Mouse (Mus musculus) stomach, embryonic 16.5 days (tissue): Measurements from ENCODE around the gene Olfr243. TPM values are rescaled to one million over a fixed set of nuclear protein-coding genes. Genes with fewer than 3 reads are reported as not detected.
"Not testable (repeated sequence)": the region's sequence is repeated elsewhere in the genome, so short reads cannot be mapped to it uniquely, and the experiment has no call there.

Experiments used
- ATAC-seq: fragments of 200-750 bp; cut with Nextera tagmentation; 2 replicates; pipeline ENCODE4 v1.8.0; 2017; ENCODE audit warnings: moderate number of reproducible peaks, moderate TSS enrichment; ENCODE audit not compliant: insufficient read depth, low FRiP score
- H3K27ac ChIP-seq: fragments of 300-500 bp; sonication (generic); 2 replicates; pipeline ENCODE4 v1.5.1; 2014; ENCODE audit warnings: low read length
- H3K27me3 ChIP-seq: fragments of 300-500 bp; sonication (generic); 2 replicates; pipeline ENCODE4 v1.6.1; 2014; ENCODE audit warnings: low read length, control low read depth, mixed read lengths; ENCODE audit not compliant: control insufficient read depth, insufficient read depth
- H3K36me3 ChIP-seq: fragments of 300-500 bp; sonication (generic); 2 replicates; pipeline ENCODE4 v1.6.1; 2014; ENCODE audit warnings: low read length; ENCODE audit not compliant: control insufficient read depth, insufficient read depth
- H3K4me1 ChIP-seq: fragments of 300-500 bp; sonication (generic); 2 replicates; pipeline ENCODE4 v1.6.1; 2014; ENCODE audit warnings: low read length, control low read depth, mixed read lengths; ENCODE audit not compliant: control insufficient read depth, insufficient read depth
- H3K4me2 ChIP-seq: fragments of 300-500 bp; sonication (generic); 2 replicates; pipeline ENCODE4 v1.6.1; 2014; ENCODE audit warnings: low read depth, low read length, mixed read lengths
- H3K4me3 ChIP-seq: fragments of 300-500 bp; sonication (generic); replicated peaks from 2 replicates; pipeline ENCODE4 v1.5.1; 2014; ENCODE audit warnings: mild to moderate bottlenecking, low read length
- H3K9ac ChIP-seq: fragments of 300-500 bp; sonication (generic); 2 replicates; pipeline ENCODE4 v1.6.1; 2014; ENCODE audit warnings: low read length
- H3K9me3 ChIP-seq: fragments of 300-500 bp; sonication (generic); replicated peaks from 2 replicates; pipeline ENCODE4 v1.6.1; 2016; ENCODE audit warnings: low read length, control low read depth; ENCODE audit not compliant: control insufficient read depth
- WGBS: fragments of 180-500 bp; shearing (Covaris S2); extraction: QIAGEN DNeasy Blood & Tissue Kit; methylation state at CpG from one replicate; pipeline ENCODE4 v1.1.7; 2014; 5-methylcytosine and 5-hydroxymethylcytosine counted together
- polyA plus RNA-seq: library from polyadenylated mRNA; unstranded; fragments of >200 nt; fragmentation: Nextera tagmentation; extraction: Ambion mirVana; gene quantifications from 2 replicates; pipeline ENCODE4 v1.2.1, GENCODE M21; 2015

Gene Olfr243
- polyA plus RNA-seq, result not detected in 2 replicates

DNA sequence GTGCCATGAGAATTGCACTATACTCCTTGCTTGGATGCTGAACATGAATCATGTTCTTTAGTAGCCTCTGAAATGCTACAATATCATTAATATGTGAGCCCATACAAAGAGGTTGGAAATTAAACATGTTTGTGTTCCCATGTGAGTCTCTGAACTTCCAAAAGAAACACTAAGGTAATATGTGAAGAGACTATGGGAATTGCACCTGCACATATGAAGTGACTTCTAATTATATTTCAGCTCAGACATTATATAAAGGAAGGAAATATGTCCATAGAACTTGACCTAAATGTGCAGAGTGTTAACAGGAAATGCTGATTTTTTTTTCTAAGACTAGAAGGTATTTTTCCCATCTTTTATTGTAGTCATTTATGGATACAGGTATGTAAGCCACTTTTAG lies at the start of gene Olfr243:
TSS of gene Olfr243 (plus strand) at position 301 of the 400 bp plus-strand sequence.
- Histone ChIP-seq H3K27ac (no peak within 1 kb of the TSS), H3K9ac (no peak within 1 kb of the TSS), H3K4me2 (no peak within 1 kb of the TSS), H3K4me3 (no peak within 1 kb of the TSS), H3K9me3 (no peaks in the 10 kb centered on the region), H3K36me3 (no peaks in the 10 kb centered on the region), H3K4me1 (no peaks in the 10 kb centered on the region), H3K27me3 (no peaks in the 10 kb centered on the region)
- no peak for ATAC-seq

DNA sequence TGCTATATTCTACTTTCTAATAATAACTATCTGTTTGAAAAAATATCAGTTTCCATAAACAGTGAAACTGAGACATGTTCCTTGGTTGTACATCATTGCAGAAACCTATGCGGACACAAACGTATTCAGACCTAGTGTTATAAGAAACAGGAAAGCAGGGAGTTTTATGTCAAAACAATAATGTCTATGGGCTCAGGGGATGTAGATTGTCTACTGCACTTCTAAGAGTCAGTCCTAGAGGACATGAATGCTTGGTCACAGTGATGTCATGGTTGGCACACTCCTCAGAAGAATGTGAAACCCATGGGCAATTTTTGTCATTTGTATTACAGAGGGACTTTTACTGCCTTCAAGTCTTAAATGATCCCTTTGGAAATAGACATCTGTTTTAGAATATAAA lies 43.4 kb upstream of the Olfr243 start, which contains the start of gene Olfr624:
TSS of gene Olfr624 (minus strand) at position 101 of the 400 bp plus-strand sequence.
- no peak within 1 kb of the TSS for H3K4me2 ChIP-seq
- no peak within 1 kb of the TSS for H3K27ac ChIP-seq
- H3K4me3 ChIP-seq, result no peak within 1 kb of the TSS
- WGBS, result 85% methylated on average over 2 of the region's 2 CpGs
- no peaks in the 10 kb centered on the region for H3K27me3 ChIP-seq
- no peaks in the 10 kb centered on the region for H3K4me1 ChIP-seq
- H3K36me3 ChIP-seq, result no peaks in the 10 kb centered on the region
- no peak for ATAC-seq
- H3K9me3 ChIP-seq, result no peaks in the 10 kb centered on the region
- no peak within 1 kb of the TSS for H3K9ac ChIP-seq

DNA sequence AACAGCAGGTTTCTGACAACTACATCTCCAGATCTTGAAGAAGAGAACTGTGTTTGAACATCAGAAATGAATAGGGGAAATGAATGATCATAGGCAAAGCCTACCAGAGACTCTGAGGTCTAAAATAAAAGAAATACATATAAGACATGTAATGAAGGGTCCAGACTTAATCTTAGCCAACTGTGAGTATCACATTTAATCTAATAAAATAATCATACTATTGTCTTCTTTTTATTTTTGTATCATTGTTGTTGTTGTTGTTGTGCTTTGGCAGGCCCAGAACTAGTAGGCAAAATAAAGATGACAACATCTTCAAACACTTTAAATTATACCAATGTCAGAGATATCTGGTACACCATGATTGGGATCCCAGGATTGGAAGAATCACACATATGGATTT lies 32.1 kb upstream of the Olfr243 start, which contains the start of gene Olfr625-ps1:
TSS of gene Olfr625-ps1 (plus strand) at position 301 of the 400 bp plus-strand sequence.
- H3K27ac ChIP-seq, result no peak within 1 kb of the TSS
- no peak within 1 kb of the TSS for H3K9ac ChIP-seq
- no peaks in the 10 kb centered on the region for H3K36me3 ChIP-seq
- no peaks in the 10 kb centered on the region for H3K4me1 ChIP-seq
- ATAC-seq, result no peak
- no peaks in the 10 kb centered on the region for H3K27me3 ChIP-seq
- no peak within 1 kb of the TSS for H3K4me3 ChIP-seq
- H3K9me3 ChIP-seq, result no peaks in the 10 kb centered on the region
- no peak within 1 kb of the TSS for H3K4me2 ChIP-seq

DNA sequence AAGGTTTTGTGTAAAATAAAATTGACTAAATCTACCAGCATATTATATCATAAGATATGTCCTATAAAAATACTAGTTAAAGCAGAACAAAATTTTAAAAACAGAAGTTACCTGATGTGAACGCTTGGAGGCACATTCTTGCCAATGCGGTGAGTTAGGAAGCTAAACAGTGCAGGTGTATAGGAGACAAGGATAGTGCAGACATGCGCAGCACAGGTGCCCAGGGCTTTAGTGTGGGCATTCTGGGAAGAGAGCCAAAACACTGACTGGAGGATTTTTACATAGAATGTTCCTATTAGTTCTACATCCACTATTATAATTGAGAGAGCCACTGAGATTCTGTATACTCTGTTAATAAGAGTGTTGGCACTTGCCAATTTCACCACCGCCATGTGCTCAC lies 15.0 kb upstream of the Olfr243 start:
- Histone ChIP-seq H3K27me3 (no peaks in the 10 kb centered on the region), H3K9me3 (no peaks in the 10 kb centered on the region), H3K4me3 (no peak overlapping the region), H3K27ac (no peak overlapping the region), H3K4me1 (no peaks in the 10 kb centered on the region), H3K36me3 (no peaks in the 10 kb centered on the region), H3K9ac (no peak overlapping the region), H3K4me2 (no peak overlapping the region)
- ATAC-seq, result no peak
- WGBS, result 83% methylated on average over 4 of the region's 4 CpGs

DNA sequence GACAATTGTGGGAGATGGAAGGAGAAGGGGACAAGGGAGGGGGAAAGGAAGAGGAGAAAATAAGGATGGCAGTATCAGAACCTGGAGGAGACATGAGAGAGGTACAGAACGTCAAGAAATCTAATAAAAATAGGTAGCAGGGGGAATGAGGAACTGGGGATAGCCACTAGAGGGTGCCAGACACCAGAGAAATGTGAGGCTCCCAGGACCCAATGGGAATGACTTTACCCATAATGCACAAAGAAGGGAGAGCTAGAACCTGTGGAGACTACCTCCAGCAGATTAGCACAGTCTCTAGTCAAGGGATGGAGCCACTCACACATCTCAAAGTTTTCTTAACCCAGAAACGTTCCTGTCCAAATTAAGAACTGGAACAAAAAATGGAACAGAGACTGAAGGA lies 2.4 kb upstream of the Olfr243 start:
- ATAC-seq, result no peak
- WGBS, result 27% methylated on average over 2 of the region's 2 CpGs
- Histone ChIP-seq H3K36me3 (no peaks in the 10 kb centered on the region), H3K9ac (no peak overlapping the region), H3K4me3 (no peak overlapping the region), H3K27me3 (no peaks in the 10 kb centered on the region), H3K4me2 (no peak overlapping the region), H3K4me1 (no peaks in the 10 kb centered on the region), H3K27ac (no peak overlapping the region), H3K9me3 (no peaks in the 10 kb centered on the region)

DNA sequence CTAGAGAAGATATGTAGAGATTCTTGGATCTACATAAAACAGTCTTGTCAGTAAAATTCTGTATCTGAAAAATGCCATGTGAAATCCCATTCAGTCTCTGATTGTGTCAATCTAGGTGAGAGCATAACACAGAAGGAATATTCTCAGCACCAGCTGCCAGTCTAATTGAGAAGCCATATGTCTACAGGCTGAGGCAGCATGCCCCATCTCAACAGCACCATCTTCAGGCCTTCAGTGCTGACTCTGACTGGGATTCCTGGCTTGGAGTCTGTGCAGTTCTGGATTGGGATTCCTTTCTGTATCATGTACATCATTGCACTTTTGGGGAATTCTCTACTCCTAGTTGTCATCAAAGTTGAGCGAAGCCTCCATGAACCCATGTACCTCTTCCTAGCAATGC lies 1.9 kb downstream of the Olfr243 start:
- H3K9me3 ChIP-seq, H3K27me3 ChIP-seq, H3K4me1 ChIP-seq, H3K9ac ChIP-seq, H3K27ac ChIP-seq, ATAC-seq, H3K4me2 ChIP-seq, H3K4me3 ChIP-seq, H3K36me3 ChIP-seq: not testable (repeated sequence)
- WGBS, result 93% methylated on average over 1 of the region's 1 CpGs

DNA sequence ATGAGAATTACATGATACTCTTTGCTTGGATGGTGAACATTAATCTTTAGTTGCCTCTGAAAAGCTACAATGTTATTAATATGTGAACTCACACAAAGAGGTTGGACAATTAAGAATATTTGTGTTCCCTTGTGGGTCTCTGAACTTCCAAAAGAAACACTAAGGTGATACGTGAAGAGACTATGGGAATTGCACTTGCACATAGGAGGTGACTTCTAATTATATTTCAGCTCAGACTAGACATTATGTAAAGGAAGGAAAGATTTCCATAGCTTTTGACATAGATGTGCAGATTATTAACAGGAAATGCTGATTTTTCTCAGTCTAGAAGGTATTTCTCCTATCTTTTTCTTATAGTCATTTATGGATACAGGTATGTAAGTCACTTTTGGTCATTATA lies 15.6 kb downstream of the Olfr243 start, which contains the start of gene Olfr628:
TSS of gene Olfr628 (plus strand) at position 301 of the 400 bp plus-strand sequence.
- no peak for ATAC-seq
- H3K4me2 ChIP-seq, result no peak within 1 kb of the TSS
- no peak within 1 kb of the TSS for H3K9ac ChIP-seq
- no peaks in the 10 kb centered on the region for H3K4me1 ChIP-seq
- no peak within 1 kb of the TSS for H3K27ac ChIP-seq
- no peak within 1 kb of the TSS for H3K4me3 ChIP-seq
- H3K9me3 ChIP-seq, result no peaks in the 10 kb centered on the region
- no peaks in the 10 kb centered on the region for H3K27me3 ChIP-seq
- no peaks in the 10 kb centered on the region for H3K36me3 ChIP-seq
- WGBS, result 85% methylated on average over 1 of the region's 1 CpGs

DNA sequence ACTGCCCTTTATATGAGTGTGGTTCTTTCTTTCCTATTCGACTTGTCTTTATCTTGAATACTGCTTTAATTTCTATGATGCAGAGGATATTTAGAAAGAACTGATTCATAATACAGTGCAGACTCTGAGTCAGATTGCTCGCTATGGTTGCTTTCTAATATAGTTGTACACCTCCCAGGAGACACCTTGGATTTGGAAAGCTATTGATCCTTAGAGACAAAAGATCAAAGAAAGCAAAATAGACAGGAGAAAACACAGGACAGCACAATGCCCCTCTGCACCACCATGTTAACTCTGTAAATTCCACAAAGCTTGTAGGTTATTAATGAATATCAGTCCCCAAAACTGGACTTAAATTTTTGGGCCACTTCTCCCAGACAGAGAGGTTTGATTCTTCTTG lies 30.4 kb downstream of the Olfr243 start, which contains the start of gene Olfr629:
TSS of gene Olfr629 (minus strand) at position 101 of the 400 bp plus-strand sequence.
- 75% methylated on average over 2 of the region's 2 CpGs for WGBS
- H3K4me1 ChIP-seq, result no peaks in the 10 kb centered on the region
- no peak for ATAC-seq

DNA sequence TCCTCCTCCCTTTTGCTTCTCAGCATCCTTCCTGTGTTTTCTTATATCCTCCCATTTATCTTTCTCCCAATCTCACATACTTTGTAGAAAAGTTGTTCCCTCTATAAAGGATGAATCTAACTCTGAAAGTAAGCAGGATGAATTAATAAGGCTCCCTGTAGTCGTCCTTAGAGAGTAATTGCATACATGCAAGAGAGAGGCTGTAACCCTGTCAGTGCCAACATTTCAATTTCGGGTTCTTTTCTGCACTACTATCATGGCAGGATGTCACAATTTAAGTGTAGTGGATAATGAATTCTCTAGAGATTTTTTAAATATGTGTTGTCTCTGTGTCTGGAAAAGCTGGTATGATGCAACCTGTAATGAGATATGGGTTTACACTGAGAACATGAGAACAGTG lies 42.8 kb downstream of the Olfr243 start, which contains the start of gene Olfr630:
TSS of gene Olfr630 (minus strand) at position 101 of the 400 bp plus-strand sequence.
- Histone ChIP-seq H3K9ac (no peak within 1 kb of the TSS), H3K9me3 (no peaks in the 10 kb centered on the region), H3K36me3 (no peaks in the 10 kb centered on the region), H3K4me2 (no peak within 1 kb of the TSS), H3K4me1 (no peaks in the 10 kb centered on the region), H3K27me3 (no peaks in the 10 kb centered on the region), H3K27ac (no peak within 1 kb of the TSS), H3K4me3 (no peak within 1 kb of the TSS)
- 31% methylated on average over 2 of the region's 2 CpGs for WGBS
- ATAC-seq, result no peak

More for the DNA sequence above, 30.4 kb downstream of the Olfr243 start, which contains the start of gene Olfr629:
- Histone ChIP-seq H3K36me3 (no peaks in the 10 kb centered on the region), H3K27me3 (no peaks in the 10 kb centered on the region), H3K9me3 (no peaks in the 10 kb centered on the region), H3K9ac (no peak within 1 kb of the TSS), H3K4me3 (no peak within 1 kb of the TSS), H3K27ac (no peak within 1 kb of the TSS), H3K4me2 (no peak within 1 kb of the TSS)
